In genomic region chr9:71616185-71616584, GRCm38 (mm10) we compare ENCODE assay signal across 8 mouse cellular contexts. TPM values are rescaled to one million over a fixed set of nuclear protein-coding genes. Genes with fewer than 3 reads are reported as not detected.
DNase-seq lines count a peak whose midpoint lies in the region.

No protein-coding gene starts in this region.

- DNase-seq in A20 (ENCODE audit: low read depth, low spot score) (peak; percentile 78), NIH3T3 (ENCODE audit: low read depth) (peak; percentile 85)
- peak; percentile 70 to 79 for DNase-seq in cerebellum, postnatal 4 days (ENCODE audit: low spot score in 2 of 2)
- peak; percentile 45 for DNase-seq in gastrocnemius, postnatal 25 days
- peak; percentile 81 to 91 for DNase-seq in kidney, postnatal 25 days
- peak; percentile 72 to 82 for DNase-seq in lung, adult 18-20 months
- DNase-seq in right cerebral cortex, adult 2 months (ENCODE audit: low spot score in 2 of 2), result peak; percentile 79 to 83
- peak; percentile 32 for DNase-seq in urinary bladder, postnatal 10 days (ENCODE audit: low spot score)

RNA-seq across cellular contexts. Expression of gene Myzap, which starts 24.0 kb away (rescaled TPM):
- total RNA-seq in gastrocnemius, postnatal 25 days (2021), result 1 to 10 TPM; 4.8 to 5.9 TPM

Comparison
In these comparisons a context has a peak if more than half of its experiments do, and no peak if none do; other contexts are left out.
1. Peak in every context shown above with its lines: DNase-seq.
2. DNase-seq: peak in every context shown above with its lines; median percentile 86 in kidney, postnatal 25 days; 85 in NIH3T3; 81 in right cerebral cortex, adult 2 months; 78 in A20; 77 in lung, adult 18-20 months; 74 in cerebellum, postnatal 4 days; 45 in gastrocnemius, postnatal 25 days; 32 in urinary bladder, postnatal 10 days.